Comparison of ENCODE assay signal across 25 mouse cellular contexts in genomic region chr6:52513876-52514405, GRCm38 (mm10).
A peak's percentile ranks its signal among the peaks of the same experiment; 100 is the strongest.
DNase-seq lines count a peak whose midpoint lies in the region; ATAC-seq lines count a peak whose summit lies in the region.
"Had no signal": no experiment of that assay in that cellular context is flagged by ENCODE, and none has a peak within 500 bp of the region (broad histone marks: within the 10 kb centered on the region; RNA-seq: fewer than 3 reads in every experiment).

No protein-coding gene starts in this region.

- intact Hi-C loops in left cerebral cortex, postnatal 14 days (cut with DNase I): no loop called here

- H3K4me2 ChIP-seq in neural tube, embryonic 11.5 days (ENCODE audit: low read depth): peak overlapping the region; percentile 12; the same call in 1 of the 2 replicates
- H3K4me2 ChIP-seq: heart, embryonic 13.5 days; hindbrain, embryonic 15.5 days; liver, embryonic 13.5 days had no signal

- ATAC-seq in neural tube, embryonic 11.5 days (ENCODE audit: insufficient read depth, low FRiP score, low TSS enrichment): no peak
- ATAC-seq: forebrain, embryonic 14.5 days; intestine, embryonic 16.5 days had no signal

- no peaks in the 10 kb centered on the region; the same call in 1 of the 2 replicates for H3K4me1 ChIP-seq in neural tube, embryonic 11.5 days (ENCODE audit: control insufficient read depth, insufficient read depth, low read length)
- peaks cover 35% of the 10 kb centered on the region for H3K4me1 ChIP-seq in limb, embryonic 10.5 days
- H3K4me1 ChIP-seq: heart, embryonic 13.5 days; hindbrain, embryonic 15.5 days; liver, embryonic 13.5 days had no signal

- WGBS in neural tube, embryonic 11.5 days: 1% methylated on average over 4 of the region's 4 CpGs
- 4% methylated on average over 4 of the region's 4 CpGs for WGBS in limb, embryonic 10.5 days

- H3K9me3 ChIP-seq in neural tube, embryonic 11.5 days (ENCODE audit: control insufficient read depth, low read length): no peaks in the 10 kb centered on the region
- no peaks in the 10 kb centered on the region for H3K9me3 ChIP-seq in limb, embryonic 10.5 days (replicated peaks)
- H3K9me3 ChIP-seq: heart, embryonic 13.5 days; hindbrain, embryonic 15.5 days; liver, embryonic 13.5 days had no signal

- no peaks in the 10 kb centered on the region for H3K36me3 ChIP-seq in neural tube, embryonic 11.5 days (ENCODE audit: control insufficient read depth, insufficient read depth, low read length)
- no peaks in the 10 kb centered on the region for H3K36me3 ChIP-seq in limb, embryonic 10.5 days
- H3K36me3 ChIP-seq: heart, embryonic 13.5 days; hindbrain, embryonic 15.5 days; liver, embryonic 13.5 days had no signal

- H3K27me3 ChIP-seq in neural tube, embryonic 11.5 days (ENCODE audit: control insufficient read depth, insufficient read depth, low read length): no peaks in the 10 kb centered on the region
- H3K27me3 ChIP-seq in limb, embryonic 10.5 days (ENCODE audit: low read depth, poor library complexity, severe bottlenecking): no peaks in the 10 kb centered on the region; the same call in 1 of the 2 replicates
- H3K27me3 ChIP-seq: heart, embryonic 13.5 days; hindbrain, embryonic 15.5 days; liver, embryonic 13.5 days had no signal

- DNase-seq in adrenal gland, adult 2 months: peak; percentile 43
- DNase-seq in adrenal gland, adult 18-20 months (ENCODE audit: low spot score in 2 of 2): no peak
- peak; percentile 16 for DNase-seq in neural tube, embryonic 11.5 days (ENCODE audit: low spot score)
- no peak for DNase-seq in neural tube, embryonic 10.5 days (ENCODE audit: extremely low spot score, low spot score)
- peak; percentile 52 for DNase-seq in embryo, embryonic 10.5 days (ENCODE audit: low spot score)
- DNase-seq in limb, embryonic 10.5 days (ENCODE audit: low spot score): peak; percentile 39
- DNase-seq in left cerebral cortex, postnatal 14 days (ENCODE audit: low spot score in 2 of 2): no peak
- no peak for DNase-seq in frontal cortex, postnatal 14 days (ENCODE audit: low spot score in 2 of 2)
- DNase-seq: cerebellum, adult 9-10 months; gastrocnemius, postnatal 14 days; heart, adult 18-20 months; kidney, adult 9 months; kidney, postnatal 14 days; layer of hippocampus, postnatal 36 days; liver, embryonic 13.5 days; lung, adult 2 months; lung, postnatal 14 days; midbrain, embryonic 14.5 days; right cerebral cortex, postnatal 25 days; spleen, adult 18-20 months; thymus, postnatal 25 days had no signal

- H3K9ac ChIP-seq in neural tube, embryonic 11.5 days (ENCODE audit: low read length): no peak overlapping the region
- H3K9ac ChIP-seq: heart, embryonic 13.5 days; hindbrain, embryonic 15.5 days; liver, embryonic 13.5 days had no signal

- H3K27ac ChIP-seq in neural tube, embryonic 11.5 days (ENCODE audit: low read depth, low read length): no peak overlapping the region
- H3K27ac ChIP-seq in limb, embryonic 10.5 days: peak overlapping the region; percentile 39
- H3K27ac ChIP-seq: heart, embryonic 13.5 days; hindbrain, embryonic 15.5 days; liver, embryonic 13.5 days had no signal

- no peak overlapping the region for H3K4me3 ChIP-seq in neural tube, embryonic 11.5 days (ENCODE audit: low read depth, low read length)
- H3K4me3 ChIP-seq in limb, embryonic 10.5 days: no peak overlapping the region
- H3K4me3 ChIP-seq: heart, embryonic 13.5 days; hindbrain, embryonic 15.5 days; liver, embryonic 13.5 days had no signal

Comparison
In these comparisons a context has a peak if more than half of its experiments do, and no peak if none do; other contexts are left out.
1. DNase-seq: peak in adrenal gland, adult 2 months (single experiment), neural tube, embryonic 11.5 days (single experiment), embryo, embryonic 10.5 days (single experiment) and limb, embryonic 10.5 days (single experiment); none in adrenal gland, adult 18-20 months (0 of 2), neural tube, embryonic 10.5 days (single experiment), left cerebral cortex, postnatal 14 days (0 of 2) and frontal cortex, postnatal 14 days (0 of 2).